Mouse (Mus musculus) olfactory bulb, adult 2 months (tissue): ENCODE measurements around the gene Mfsd13b.

Source experiments
- CTCF ChIP-seq: fragments of 200-500 bp; IDR thresholded peaks from 2 replicates; pipeline ENCODE4 v1.5.1; 2012; ENCODE audit warnings: low read depth, mild to moderate bottlenecking, low read length, moderate library complexity; ENCODE audit not compliant: insufficient read depth
- POLR2A ChIP-seq: fragments of 200-500 bp; IDR thresholded peaks from 2 replicates; pipeline ENCODE4 v1.6.1; 2012; ENCODE audit warnings: mild to moderate bottlenecking, low read depth, low read length, moderate library complexity; ENCODE audit not compliant: insufficient read depth

DNA sequence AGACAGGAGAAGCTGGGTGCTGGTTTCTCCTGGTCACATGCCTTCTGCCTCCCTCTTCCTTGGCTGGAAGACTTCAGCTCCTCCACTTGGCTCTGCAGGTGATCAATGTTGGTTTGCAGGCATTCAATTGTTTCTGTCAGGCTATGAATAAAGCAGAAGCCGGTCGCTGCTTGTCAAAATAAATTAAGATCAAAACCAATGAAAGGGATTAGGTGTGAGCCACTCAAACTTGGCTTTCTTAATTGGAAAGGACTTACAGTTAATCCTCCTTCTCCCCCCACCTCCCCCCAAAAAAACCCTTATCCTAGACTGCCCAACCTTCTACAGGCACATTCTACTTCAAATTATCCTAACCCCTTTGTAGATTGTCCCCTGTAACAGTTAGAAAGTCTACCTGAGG, 22.2 kb upstream of the Mfsd13b start:
- TF ChIP-seq CTCF (no peak), POLR2A (no peak)
